Comparison of ENCODE assay signal across 8 mouse cellular contexts in the genomic region with DNA sequence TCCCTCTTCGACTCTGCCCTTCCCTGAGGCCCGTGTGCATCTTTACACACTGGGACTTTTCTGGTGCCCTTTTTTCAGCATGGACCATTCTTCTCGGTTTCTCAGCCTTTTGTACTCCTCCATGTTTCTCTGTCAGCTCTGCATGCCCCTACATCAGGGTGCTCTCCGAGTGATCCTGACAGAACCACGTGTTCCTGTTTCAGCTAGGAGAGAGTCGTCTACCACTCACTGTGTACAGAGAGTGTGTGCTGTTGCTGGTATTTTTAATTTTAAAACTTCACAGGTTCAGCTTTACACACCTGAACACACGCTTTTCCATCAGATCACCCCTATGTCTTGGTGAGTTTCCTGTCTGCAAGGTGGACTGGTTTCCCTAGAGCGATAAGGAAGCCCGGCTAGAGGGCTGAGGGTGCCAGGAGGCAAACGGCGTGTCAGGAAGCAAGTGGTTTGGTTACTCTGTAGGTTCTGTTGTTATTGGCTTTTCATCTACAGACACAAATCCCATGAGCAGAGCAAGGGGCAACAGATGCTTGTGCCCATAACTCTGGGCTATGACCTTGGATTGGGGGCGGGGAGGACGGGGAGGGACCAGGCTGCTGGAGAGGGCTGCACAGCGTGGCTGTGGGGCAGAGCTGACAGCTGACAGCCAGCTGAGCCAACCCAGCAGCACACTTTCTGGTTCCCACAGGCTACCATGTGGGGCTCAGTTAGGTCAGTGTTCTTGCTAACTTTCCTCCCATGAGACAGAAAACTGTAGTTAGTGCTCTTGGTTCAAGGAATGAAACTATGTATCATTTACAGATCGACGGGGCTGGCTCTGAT. TPM values are rescaled to one million over a fixed set of nuclear protein-coding genes. Genes with fewer than 3 reads are reported as not detected.
A peak's percentile ranks its signal among the peaks of the same experiment; 100 is the strongest.
DNase-seq lines count a peak whose midpoint lies in the region; ATAC-seq and TF ChIP-seq lines count a peak whose summit lies in the region.
"Had no signal": no experiment of that assay in that cellular context is flagged by ENCODE, and none has a peak within 500 bp of the region (broad histone marks: within the 10 kb centered on the region; RNA-seq: fewer than 3 reads in every experiment).

No protein-coding gene starts in this region.

- ATAC-seq in midbrain, postnatal 0 days (ENCODE audit: low FRiP score): no peak; the same call in 1 of the 2 replicates
- no peak for ATAC-seq in midbrain, embryonic 11.5 days (ENCODE audit: low FRiP score)
- 0 out of 2 replicates have a peak, but pooled peaks have one; percentile 50 for ATAC-seq in heart, embryonic 11.5 days (replicated peaks; ENCODE audit: insufficient number of reproducible peaks, low FRiP score, low TSS enrichment)
- 0 out of 2 replicates have a peak, but pooled peaks have one; percentile 4 for ATAC-seq in intestine, embryonic 16.5 days

- H3K27me3 ChIP-seq in midbrain, postnatal 0 days (ENCODE audit: insufficient read depth, low read length): no peaks in the 10 kb centered on the region
- H3K27me3 ChIP-seq in midbrain, embryonic 11.5 days (ENCODE audit: control insufficient read depth, insufficient read depth, low read length): no peaks in the 10 kb centered on the region
- H3K27me3 ChIP-seq in heart, embryonic 11.5 days (ENCODE audit: control insufficient read depth, insufficient read depth, low read length): no peaks in the 10 kb centered on the region
- H3K27me3 ChIP-seq in intestine, embryonic 16.5 days (replicated peaks; ENCODE audit: control insufficient read depth, insufficient read depth, low read length): no peaks in the 10 kb centered on the region
- H3K27me3 ChIP-seq in splenic B cell, adult 2 months (ENCODE audit: control insufficient read depth, insufficient read depth, low read length, poor library complexity, severe bottlenecking): no peaks in the 10 kb centered on the region
- H3K27me3 ChIP-seq in cerebellum, adult 2 months (ENCODE audit: control insufficient read depth, insufficient read depth, low read length): no peaks in the 10 kb centered on the region

- no peak for TF ChIP-seq POLR2A in cerebellum, adult 2 months (IDR thresholded peaks at IDR 0.05; ENCODE audit: borderline replicate concordance, insufficient read depth, low read length)

- whole genome bisulfite sequencing in midbrain, postnatal 0 days: 45% methylated on average over 16 of the region's 16 CpGs
- WGBS in midbrain, embryonic 11.5 days: 74% methylated on average over 16 of the region's 16 CpGs
- WGBS in heart, embryonic 11.5 days (ENCODE audit: insufficient replicate concordance): 51% methylated on average over 16 of the region's 16 CpGs
- WGBS in intestine, embryonic 16.5 days: 57% methylated on average over 16 of the region's 16 CpGs
- 27% methylated on average over 16 of the region's 16 CpGs for WGBS in cerebellum, adult 2 months

- peaks cover 5% of the 10 kb centered on the region for H3K4me1 ChIP-seq in midbrain, postnatal 0 days (ENCODE audit: insufficient read depth, low read length)
- H3K4me1 ChIP-seq in midbrain, embryonic 11.5 days (ENCODE audit: control insufficient read depth, insufficient read depth, low read length): no peaks in the 10 kb centered on the region
- peaks cover 11% of the 10 kb centered on the region for H3K4me1 ChIP-seq in heart, embryonic 11.5 days (ENCODE audit: control insufficient read depth, insufficient read depth, low read length)
- 0 out of 2 replicates have a peak, but pooled peaks cover 6% of the 10 kb centered on the region for H3K4me1 ChIP-seq in intestine, embryonic 16.5 days (ENCODE audit: control insufficient read depth, insufficient read depth, low read length)
- peaks cover 2% of the 10 kb centered on the region; the same call in 1 of the 2 replicates for H3K4me1 ChIP-seq in cerebellum, adult 2 months (ENCODE audit: control insufficient read depth, insufficient read depth, low read length)

- H3K9ac ChIP-seq in midbrain, postnatal 0 days (replicated peaks; ENCODE audit: low read length, poor library complexity, severe bottlenecking): no peak overlapping the region
- H3K9ac ChIP-seq in midbrain, embryonic 11.5 days (ENCODE audit: low read length): no peak overlapping the region
- H3K9ac ChIP-seq in heart, embryonic 11.5 days (ENCODE audit: low read depth, low read length): no peak overlapping the region; the same call in 1 of the 2 replicates
- H3K9ac ChIP-seq in intestine, embryonic 16.5 days (ENCODE audit: low read depth, low read length): no peak overlapping the region

- no peak overlapping the region for H3K4me2 ChIP-seq in midbrain, postnatal 0 days (ENCODE audit: low read depth, low read length, poor library complexity, severe bottlenecking)
- H3K4me2 ChIP-seq in midbrain, embryonic 11.5 days: no peak overlapping the region
- H3K4me2 ChIP-seq in heart, embryonic 11.5 days: peak overlapping the region; percentile 23; the same call in 1 of the 2 replicates
- no peak overlapping the region for H3K4me2 ChIP-seq in intestine, embryonic 16.5 days (ENCODE audit: low read depth, low read length)

- DNase-seq in midbrain, postnatal 0 days (ENCODE audit: low spot score): peak; percentile 33
- DNase-seq in midbrain, embryonic 11.5 days (ENCODE audit: low spot score, missing footprints): no peak
- peak; percentile 30 for DNase-seq in splenic B cell, adult 2 months (ENCODE audit: low read depth, low spot score)
- DNase-seq in cerebellum, adult 2 months: no peak
- DNase-seq in spleen, postnatal 14 days (ENCODE audit: low spot score in 2 of 2): no peak

- H3K4me3 ChIP-seq in midbrain, postnatal 0 days (ENCODE audit: low read depth, low read length): no peak overlapping the region
- no peak overlapping the region for H3K4me3 ChIP-seq in midbrain, embryonic 11.5 days (ENCODE audit: low read depth, low read length)
- no peak overlapping the region for H3K4me3 ChIP-seq in heart, embryonic 11.5 days (ENCODE audit: low read depth, low read length)
- H3K4me3 ChIP-seq in intestine, embryonic 16.5 days (ENCODE audit: low read length): no peak overlapping the region
- no peak overlapping the region for H3K4me3 ChIP-seq in cerebellum, adult 2 months (replicated peaks; ENCODE audit: insufficient read depth, low read depth, low read length)

- no peak overlapping the region for H3K27ac ChIP-seq in midbrain, postnatal 0 days (ENCODE audit: low read depth, low read length)
- H3K27ac ChIP-seq in midbrain, embryonic 11.5 days (ENCODE audit: low read depth, low read length): no peak overlapping the region
- H3K27ac ChIP-seq in heart, embryonic 11.5 days (ENCODE audit: low read depth, low read length): 0 out of 2 replicates have a peak overlapping the region, but pooled peaks have one; percentile 4
- H3K27ac ChIP-seq in intestine, embryonic 16.5 days (ENCODE audit: low read length): no peak overlapping the region
- no peak overlapping the region for H3K27ac ChIP-seq in cerebellum, adult 2 months (ENCODE audit: insufficient read depth, low read length)
- H3K27ac ChIP-seq: kidney, postnatal 0 days had no signal

- TF ChIP-seq CTCF in midbrain, postnatal 0 days (IDR thresholded peaks at IDR 0.05): no peak
- no peak for TF ChIP-seq CTCF in cerebellum, adult 2 months (IDR thresholded peaks at IDR 0.05; ENCODE audit: borderline replicate concordance, insufficient read depth, low read depth, low read length)

- no peaks in the 10 kb centered on the region for H3K36me3 ChIP-seq in midbrain, postnatal 0 days (ENCODE audit: insufficient read depth, low read length)
- no peaks in the 10 kb centered on the region for H3K36me3 ChIP-seq in midbrain, embryonic 11.5 days (ENCODE audit: control insufficient read depth, insufficient read depth, low read length)
- no peaks in the 10 kb centered on the region for H3K36me3 ChIP-seq in heart, embryonic 11.5 days (ENCODE audit: control insufficient read depth, insufficient read depth, low read length)
- H3K36me3 ChIP-seq in intestine, embryonic 16.5 days (ENCODE audit: control insufficient read depth, insufficient read depth, low read length): no peaks in the 10 kb centered on the region
- H3K36me3 ChIP-seq in splenic B cell, adult 2 months (ENCODE audit: control insufficient read depth, insufficient read depth, low read length, poor library complexity, severe bottlenecking): no peaks in the 10 kb centered on the region

- H3K9me3 ChIP-seq in midbrain, postnatal 0 days (ENCODE audit: low read length): no peaks in the 10 kb centered on the region
- no peaks in the 10 kb centered on the region for H3K9me3 ChIP-seq in midbrain, embryonic 11.5 days (ENCODE audit: control insufficient read depth, low read length)
- peaks cover 3% of the 10 kb centered on the region; the same call in 1 of the 2 replicates for H3K9me3 ChIP-seq in heart, embryonic 11.5 days (replicated peaks; ENCODE audit: control insufficient read depth, low read length)
- no peaks in the 10 kb centered on the region for H3K9me3 ChIP-seq in intestine, embryonic 16.5 days (ENCODE audit: control insufficient read depth, low read length)

RNA-seq across cellular contexts. Expression of gene Fry, which starts 3.0 kb away (rescaled TPM):
- 129 and 178 TPM in 2 replicates for total RNA-seq in midbrain, postnatal 0 days (2014; rRNA removed)
- polyA plus RNA-seq in midbrain, postnatal 0 days (2015; fragmentation: Nextera tagmentation; extraction: Ambion mirVana): 54.3 and 62.6 TPM in 2 replicates
- polyA plus RNA-seq in midbrain, embryonic 11.5 days (2014; fragmentation: Nextera tagmentation; extraction: Ambion mirVana): 8.8 and 9.1 TPM in 2 replicates
- 26.6 and 32.5 TPM in 2 replicates for polyA plus RNA-seq in heart, embryonic 11.5 days (2014; fragmentation: Nextera tagmentation; extraction: Ambion mirVana)
- 5.6 and 6.1 TPM in 2 replicates for polyA plus RNA-seq in intestine, embryonic 16.5 days (2015; fragmentation: Nextera tagmentation; extraction: Ambion mirVana)
- polyA plus RNA-seq in cerebellum, adult 2 months (2012; rRNA removed): 92.2 and 95.9 TPM in 2 replicates

Comparison
In these comparisons a context has a peak if more than half of its experiments do, and no peak if none do; other contexts are left out.
1. DNase-seq: peak in midbrain, postnatal 0 days (single experiment) and splenic B cell, adult 2 months (single experiment); none in midbrain, embryonic 11.5 days (single experiment), cerebellum, adult 2 months (0 of 2) and spleen, postnatal 14 days (0 of 2).
2. ATAC-seq: peak in heart, embryonic 11.5 days (single experiment) and intestine, embryonic 16.5 days (single experiment); none in midbrain, postnatal 0 days (single experiment) and midbrain, embryonic 11.5 days (single experiment).